Mouse (Mus musculus): ENCODE measurements around the gene Gm3952.

Gm3952 gene

GRCm38 (mm10) chr8:128798594-128798993 is at the start of gene Gm3952:
Gene Gm3952 (minus strand): TSS chr8:128798694.
- WGBS = 70% methylated on average over 1 of the region's 1 CpGs

DNA sequence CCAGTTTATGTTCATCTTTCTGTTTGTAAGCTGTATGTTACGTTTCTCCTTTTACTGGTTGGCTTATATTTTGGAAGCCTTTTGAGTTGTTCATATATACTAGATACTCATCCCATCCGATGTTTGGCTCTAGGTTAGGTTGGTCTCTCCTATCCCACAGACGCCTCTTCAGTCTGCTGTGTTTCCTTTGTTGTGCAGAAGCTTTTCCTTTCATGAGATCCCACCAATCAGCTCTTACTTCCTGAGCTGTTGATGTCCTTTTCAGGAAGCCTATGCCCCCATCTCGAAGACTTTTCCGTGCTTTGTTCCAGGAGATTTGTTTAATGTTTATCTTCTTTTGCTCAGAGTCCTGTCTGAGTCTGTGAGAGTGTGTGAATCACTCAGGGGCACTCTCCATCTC is 45.3 kb upstream of the Gm3952 start:
- 61% methylated on average over 5 of the region's 5 CpGs for WGBS

DNA sequence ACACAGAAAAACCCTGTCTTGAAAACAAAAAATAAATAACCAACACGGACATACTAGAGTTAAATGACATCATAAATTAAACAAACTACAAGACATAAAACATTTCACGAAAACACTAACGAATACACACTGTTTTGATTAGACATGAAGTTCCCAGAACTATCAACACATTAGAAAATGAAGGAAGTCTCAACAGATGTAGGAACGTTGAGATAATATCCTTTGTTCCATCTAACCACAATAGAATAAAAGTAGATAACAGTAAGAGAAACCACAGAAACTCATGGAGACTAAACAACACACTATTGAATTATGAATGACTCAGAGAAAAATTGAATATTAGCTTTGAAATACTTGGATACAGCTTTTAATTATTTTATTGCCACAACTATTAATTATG is 14.0 kb upstream of the Gm3952 start:
- WGBS = 70% methylated on average over 4 of the region's 4 CpGs

DNA sequence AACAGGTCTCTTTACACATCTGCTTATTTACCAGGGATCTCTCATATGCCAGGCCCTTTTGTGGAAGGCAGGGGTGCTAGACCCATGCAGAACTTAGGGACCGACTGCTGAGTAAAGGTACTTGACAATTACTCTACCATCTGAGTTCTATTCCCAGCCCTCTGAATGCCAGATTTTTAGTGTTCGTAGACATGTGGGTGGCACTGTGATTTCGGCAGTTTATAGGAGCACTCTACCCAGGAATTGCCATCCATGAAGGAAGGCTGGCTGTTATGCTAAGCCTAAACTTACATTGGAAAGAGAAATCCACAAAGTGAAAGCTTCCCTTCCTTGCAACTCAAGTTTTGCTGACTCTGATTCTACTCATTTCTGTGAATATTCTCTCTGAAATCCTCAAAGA is 62.8 kb downstream of the Gm3952 start:
- 51% methylated on average over 3 of the region's 3 CpGs for WGBS

GRCm38 (mm10) chr8:128734118-128734517 is 64.4 kb downstream of the Gm3952 start:
- 64% methylated on average over 3 of the region's 3 CpGs for WGBS

GRCm38 (mm10) chr8:128732254-128732653 is 66.2 kb downstream of the Gm3952 start:
- WGBS = 49% methylated on average over 2 of the region's 2 CpGs

GRCm38 (mm10) chr8:128727213-128727612 is 71.3 kb downstream of the Gm3952 start:
- WGBS = 90% methylated on average over 1 of the region's 1 CpGs

- 11% methylated on average over 1 of the region's 1 CpGs for WGBS
Observed at GRCm38 (mm10) chr8:128724819-128725218, 73.7 kb downstream of the Gm3952 start.

GRCm38 (mm10) chr8:128709261-128709660 is 89.2 kb downstream of the Gm3952 start:
- WGBS = 46% methylated on average over 3 of the region's 3 CpGs

DNA sequence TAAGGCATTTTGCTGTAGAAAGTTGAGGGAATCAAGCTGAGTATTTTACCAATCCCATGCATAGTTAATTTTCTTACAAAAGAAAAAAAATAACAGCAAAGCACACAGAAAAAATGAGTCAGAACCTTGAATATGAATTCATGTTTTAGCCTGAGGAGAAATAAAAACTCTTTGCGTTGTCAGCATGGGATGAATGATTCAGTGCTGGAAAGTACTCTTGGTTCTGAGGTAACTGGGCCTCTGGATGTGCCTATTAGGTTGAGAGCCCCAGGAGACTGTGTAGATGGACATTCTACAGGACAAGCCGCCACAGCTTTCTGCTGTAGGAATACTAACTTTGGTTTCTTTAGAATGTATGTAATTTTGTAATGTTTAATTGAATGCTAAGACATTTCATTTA is 93.7 kb downstream of the Gm3952 start:
- 44% methylated on average over 2 of the region's 2 CpGs for WGBS

DNA sequence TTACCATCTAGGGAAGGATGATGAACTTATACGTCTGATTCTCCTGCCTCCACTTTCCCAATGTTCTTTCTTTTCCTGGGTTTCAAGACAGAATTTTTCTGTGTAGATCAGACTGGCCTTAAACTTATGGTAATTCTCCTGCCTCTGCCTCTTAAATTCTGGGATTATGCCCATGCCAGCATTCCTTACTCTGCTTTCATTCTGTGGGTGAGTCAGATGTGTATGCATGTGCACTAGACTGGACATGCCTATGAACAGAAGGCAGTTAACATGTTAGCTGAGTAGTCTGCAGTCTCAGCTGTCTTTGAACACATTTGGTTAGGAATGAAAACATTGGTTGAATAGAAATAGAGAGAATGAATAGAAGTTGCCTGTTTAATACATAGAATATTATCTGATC is 94.1 kb downstream of the Gm3952 start:
- WGBS = 62% methylated on average over 1 of the region's 1 CpGs

DNA sequence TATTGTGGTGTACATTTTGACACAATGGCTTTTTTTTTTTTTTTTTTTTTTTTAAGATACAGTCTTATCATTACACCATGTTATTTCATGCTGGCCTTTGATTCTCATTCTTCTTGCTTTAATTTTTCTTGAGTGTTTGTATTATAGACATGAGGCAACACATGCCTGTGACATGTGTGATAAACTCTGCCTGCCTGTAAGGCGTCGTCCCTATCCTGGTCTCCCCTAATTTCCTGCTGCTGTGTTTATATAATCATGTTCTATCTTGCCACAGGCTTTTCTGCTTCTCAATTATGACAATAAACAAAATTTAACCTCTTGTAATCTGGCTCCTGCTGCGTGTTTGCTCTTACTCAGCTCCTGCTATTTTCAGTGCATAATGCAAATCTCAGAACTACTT is 100.5 kb downstream of the Gm3952 start:
- 48% methylated on average over 3 of the region's 3 CpGs for WGBS

DNA sequence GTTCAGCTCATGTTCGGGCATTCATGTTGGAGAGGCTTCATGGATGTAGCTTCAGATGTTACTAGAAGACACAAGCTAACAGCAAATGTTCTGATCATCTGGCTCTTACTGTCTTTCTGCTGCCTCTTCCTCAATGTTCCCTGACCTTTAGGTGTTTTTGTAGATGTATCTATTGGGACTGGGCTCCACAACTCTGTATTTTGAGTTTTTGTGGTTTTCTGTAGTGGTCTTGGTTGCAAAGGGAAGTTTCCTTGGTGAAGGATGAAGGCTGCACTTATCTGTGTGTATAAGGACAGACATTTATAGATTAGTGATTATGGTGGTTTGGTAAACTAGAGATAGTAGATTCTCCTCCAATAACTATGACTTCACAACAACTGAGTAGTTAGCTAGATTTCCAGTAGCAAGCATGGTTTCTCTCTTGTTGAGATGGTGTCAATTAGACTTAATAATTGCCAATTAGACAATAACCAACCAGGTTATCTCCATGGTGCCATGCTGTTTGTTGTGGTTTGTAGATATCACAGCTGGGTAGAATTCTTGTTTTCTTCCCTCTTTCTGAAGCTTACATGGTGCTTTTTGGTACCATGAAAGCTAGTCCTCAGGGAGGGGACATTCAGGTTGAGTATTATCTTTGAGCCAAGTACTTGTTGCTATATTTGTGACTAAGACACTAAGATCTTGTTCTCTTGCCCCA is 101.6 kb downstream of the Gm3952 start:
- 88% methylated on average over 1 of the region's 1 CpGs for WGBS

All from cerebral cortex, adult 2 months (tissue).